Mouse (Mus musculus): Measurements from ENCODE around the gene Myo1g. TPM values are rescaled to one million over a fixed set of nuclear protein-coding genes. Genes with fewer than 3 reads are reported as not detected.

Myo1g gene
- 2.1 TPM for polyA plus RNA-seq (2014; fragmentation: Illumina TruSeq; extraction: RNeasy Lipid Tissue Mini Kit (QIAGEN cat#74804); ENCODE audit: low read depth, low replicate concordance)

GRCm38 (mm10) chr11:6520507-6521173, at the start of gene Myo1g:
Myo1g (minus strand) TSS chr11:6520965.

GRCm38 (mm10) chr11:6546205-6547013, 25.6 kb upstream of the Myo1g start, which contains the start of gene Ccm2:
Ccm2 (plus strand) TSS chr11:6546887.

GRCm38 (mm10) chr11:6475867-6476484, 44.8 kb downstream of the Myo1g start, which contains the start of gene Purb:
Purb (minus strand) TSS chr11:6475917.

Other genes starting within 250 kb of the Myo1g start
- 93.1 TPM for gene Tmed4, start 246.1 kb downstream of the Myo1g start, polyA plus RNA-seq (2014; fragmentation: Illumina TruSeq; extraction: RNeasy Lipid Tissue Mini Kit (QIAGEN cat#74804); ENCODE audit: low read depth, low replicate concordance)
- 1,297 TPM for gene Ogdh, start 229.3 kb downstream of the Myo1g start, polyA plus RNA-seq (2014; fragmentation: Illumina TruSeq; extraction: RNeasy Lipid Tissue Mini Kit (QIAGEN cat#74804); ENCODE audit: low read depth, low replicate concordance)
- gene Zmiz2, start 131.9 kb downstream of the Myo1g start, polyA plus RNA-seq (2014; fragmentation: Illumina TruSeq; extraction: RNeasy Lipid Tissue Mini Kit (QIAGEN cat#74804); ENCODE audit: low read depth, low replicate concordance), result 34.9 TPM
- gene Ppia, start 105.5 kb downstream of the Myo1g start, polyA plus RNA-seq (2014; fragmentation: Illumina TruSeq; extraction: RNeasy Lipid Tissue Mini Kit (QIAGEN cat#74804); ENCODE audit: low read depth, low replicate concordance), result 599 TPM
- gene H2afv, start 76.5 kb downstream of the Myo1g start, polyA plus RNA-seq (2014; fragmentation: Illumina TruSeq; extraction: RNeasy Lipid Tissue Mini Kit (QIAGEN cat#74804); ENCODE audit: low read depth, low replicate concordance), result 94.5 TPM
- gene Purb, start 45.0 kb downstream of the Myo1g start, polyA plus RNA-seq (2014; fragmentation: Illumina TruSeq; extraction: RNeasy Lipid Tissue Mini Kit (QIAGEN cat#74804); ENCODE audit: low read depth, low replicate concordance), result 20.1 TPM
- 25.9 TPM for gene Ccm2, start 25.9 kb upstream of the Myo1g start, polyA plus RNA-seq (2014; fragmentation: Illumina TruSeq; extraction: RNeasy Lipid Tissue Mini Kit (QIAGEN cat#74804); ENCODE audit: low read depth, low replicate concordance)
- 2.8 TPM for gene Nacad, start 85.1 kb upstream of the Myo1g start, polyA plus RNA-seq (2014; fragmentation: Illumina TruSeq; extraction: RNeasy Lipid Tissue Mini Kit (QIAGEN cat#74804); ENCODE audit: low read depth, low replicate concordance)
- gene Tbrg4, start 105.1 kb upstream of the Myo1g start, polyA plus RNA-seq (2014; fragmentation: Illumina TruSeq; extraction: RNeasy Lipid Tissue Mini Kit (QIAGEN cat#74804); ENCODE audit: low read depth, low replicate concordance), result 65.9 TPM
- not detected for gene Wap, start 117.7 kb upstream of the Myo1g start, polyA plus RNA-seq (2014; fragmentation: Illumina TruSeq; extraction: RNeasy Lipid Tissue Mini Kit (QIAGEN cat#74804); ENCODE audit: low read depth, low replicate concordance)
- gene Ramp3, start 137.6 kb upstream of the Myo1g start, polyA plus RNA-seq (2014; fragmentation: Illumina TruSeq; extraction: RNeasy Lipid Tissue Mini Kit (QIAGEN cat#74804); ENCODE audit: low read depth, low replicate concordance), result 5.7 TPM

All from heart, adult 10 weeks (tissue).